Mouse (Mus musculus) megakaryocyte-erythroid progenitor cell, adult 5-6 weeks (primary cell): ENCODE results near the gene Il3. TPM values are rescaled to one million over a fixed set of nuclear protein-coding genes. Genes with fewer than 3 reads are reported as not detected.

Experiments used
- ATAC-seq: replicated peaks from 2 replicates; pipeline ENCODE4 v1.8.0; 2016; ENCODE audit warnings: mild to moderate bottlenecking, inconsistent platforms; ENCODE audit not compliant: severe bottlenecking, poor library complexity, low FRiP score, low TSS enrichment
- total RNA-seq, 2 experiments: library from RNA; stranded (forward) in 1 of 2; stranded (reverse) in 1 of 2; fragments of 200-1000, 215-1000 nt in 1 of 2; fragments of >200 nt in 1 of 2; fragmentation: Nextera tagmentation in 1 of 2; gene quantifications; 2 replicates each; pipeline ENCODE4 v1.2.3; 2014 to 2017

The Il3 gene
- total RNA-seq, 2 experiments from 2014 or later = not detected

- no peak for ATAC-seq
These were observed 43.2 kb downstream of the Il3 start for GRCm38 (mm10) chr11:54223637-54224474.

- ATAC-seq = no peak
These were observed 47.0 kb downstream of the Il3 start for GRCm38 (mm10) chr11:54219903-54220740.

DNA sequence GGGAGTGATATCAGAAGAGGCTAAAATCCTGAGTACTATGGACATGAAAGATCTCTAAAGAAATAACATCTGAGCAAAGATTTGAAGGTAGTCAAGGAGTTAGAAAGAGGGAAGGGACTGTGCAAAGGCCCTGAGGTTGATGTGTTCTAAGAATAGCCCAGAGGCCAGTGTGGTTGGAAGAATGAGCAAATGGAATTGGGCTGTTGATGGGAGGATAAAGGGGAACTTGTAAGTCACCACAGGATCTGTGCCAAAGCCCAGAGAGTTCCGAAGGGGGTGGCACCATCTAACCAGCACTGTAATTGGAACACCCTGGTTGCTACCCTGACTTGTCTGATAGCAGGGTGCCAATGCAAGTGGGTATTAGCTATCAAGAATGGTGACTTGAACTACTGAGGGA, 47.9 kb downstream of the Il3 start:
- no peak for ATAC-seq

- no peak for ATAC-seq
These were observed 49.7 kb downstream of the Il3 start for GRCm38 (mm10) chr11:54217384-54217783.

DNA sequence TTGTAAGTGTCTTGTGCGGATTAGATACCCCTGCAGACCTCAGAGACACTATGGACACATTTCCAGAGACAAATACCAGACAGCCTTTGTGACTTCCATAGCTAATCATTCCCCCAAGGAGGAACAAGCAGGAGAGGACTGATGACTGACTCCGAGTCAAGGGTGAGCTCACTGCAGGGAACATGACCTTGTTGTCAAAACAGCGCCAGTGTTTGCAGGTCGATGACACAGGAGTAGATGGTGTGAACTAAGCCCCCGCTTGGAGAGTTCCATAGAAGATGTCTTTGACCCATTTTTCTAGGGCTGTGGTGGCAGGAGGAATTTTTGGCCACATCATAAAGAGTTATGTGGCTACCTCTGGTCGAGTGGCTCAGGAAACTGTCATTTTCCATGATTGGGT, 51.0 kb downstream of the Il3 start:
- ATAC-seq = no peak

Other genes with a start within 250 kb of the Il3 start
- 8.4 and 11.5 TPM in 2 replicates for gene Slc22a4, start 239.2 kb downstream of the Il3 start, total RNA-seq (2014; fragmentation: Nextera tagmentation)
- 1.8 and 4.9 TPM in 2 replicates for gene Slc22a4, start 239.2 kb downstream of the Il3 start, total RNA-seq (2017)
- not detected in 2 replicates for gene Pdlim4, start 198.3 kb downstream of the Il3 start, total RNA-seq (2014; fragmentation: Nextera tagmentation)
- 0.69 TPM in 1 of 2 replicates, not detected in the other for gene Pdlim4, start 198.3 kb downstream of the Il3 start, total RNA-seq (2017)
- gene P4ha2, start 167.2 kb downstream of the Il3 start, total RNA-seq (2014; fragmentation: Nextera tagmentation) = 1.4 and 12.9 TPM in 2 replicates
- gene P4ha2, start 167.2 kb downstream of the Il3 start, total RNA-seq (2017) = 0.65 and 2.5 TPM in 2 replicates
- gene Csf2, start 17.6 kb downstream of the Il3 start, total RNA-seq (2014; fragmentation: Nextera tagmentation) = not detected in 2 replicates
- not detected in 2 replicates for gene Csf2, start 17.6 kb downstream of the Il3 start, total RNA-seq (2017)
- 11.9 and 22.5 TPM in 2 replicates for gene Acsl6, start 36.5 kb upstream of the Il3 start, total RNA-seq (2014; fragmentation: Nextera tagmentation)
- gene Acsl6, start 36.5 kb upstream of the Il3 start, total RNA-seq (2017) = 20.0 and 23.1 TPM in 2 replicates
- not detected in 2 replicates for gene Meikin, start 103.4 kb upstream of the Il3 start, total RNA-seq (2014; fragmentation: Nextera tagmentation)
- gene Meikin, start 103.4 kb upstream of the Il3 start, total RNA-seq (2017) = not detected in 2 replicates
- gene Fnip1, start 170.9 kb upstream of the Il3 start, total RNA-seq (2014; fragmentation: Nextera tagmentation) = 13.6 and 20.0 TPM in 2 replicates
- gene Fnip1, start 170.9 kb upstream of the Il3 start, total RNA-seq (2017) = 18.2 and 25.4 TPM in 2 replicates